Mouse (Mus musculus) telencephalon, adult 2 months (tissue): Measurements from ENCODE around the gene Tas2r117.

Experiments used
- DNase-seq: peaks from one replicate; pipeline ENCODE4 v3.0.0-alpha.2; 2011; ENCODE audit warnings: low read depth, low spot score

The Tas2r117 gene

GRCm38 (mm10) chr6:132802518-132802917 lies at the start of gene Tas2r117:
TSS of gene Tas2r117 (plus strand) at chr6:132802818.
- no peak for DNase-seq

- no peak for DNase-seq
Measured at GRCm38 (mm10) chr6:132754430-132754829, 48.2 kb upstream of the Tas2r117 start, which contains the start of gene Tas2r124. TSS of gene Tas2r124 (plus strand) at chr6:132754730.

DNA sequence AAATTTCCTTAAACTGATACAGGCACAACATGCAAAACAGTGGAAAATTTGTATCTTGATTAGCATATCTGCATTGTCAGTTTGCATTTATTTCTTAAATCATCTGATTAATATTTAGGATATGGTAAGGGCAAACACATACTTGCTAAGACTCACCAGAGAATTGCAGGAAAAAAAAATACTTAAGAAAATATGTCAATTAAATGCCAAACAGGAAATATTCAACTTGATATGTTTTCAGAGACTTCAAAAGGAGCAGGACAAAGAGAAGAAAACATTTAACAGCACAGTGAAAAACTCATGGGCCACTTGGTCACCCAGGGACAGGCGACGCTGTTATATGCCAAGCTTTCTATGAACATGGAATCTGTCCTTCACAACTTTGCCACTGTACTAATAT lies 40.8 kb upstream of the Tas2r117 start, which contains the start of gene Tas2r102:
TSS of gene Tas2r102 (plus strand) at position 301 of the 400 bp plus-strand sequence.
- DNase-seq, result no peak

DNA sequence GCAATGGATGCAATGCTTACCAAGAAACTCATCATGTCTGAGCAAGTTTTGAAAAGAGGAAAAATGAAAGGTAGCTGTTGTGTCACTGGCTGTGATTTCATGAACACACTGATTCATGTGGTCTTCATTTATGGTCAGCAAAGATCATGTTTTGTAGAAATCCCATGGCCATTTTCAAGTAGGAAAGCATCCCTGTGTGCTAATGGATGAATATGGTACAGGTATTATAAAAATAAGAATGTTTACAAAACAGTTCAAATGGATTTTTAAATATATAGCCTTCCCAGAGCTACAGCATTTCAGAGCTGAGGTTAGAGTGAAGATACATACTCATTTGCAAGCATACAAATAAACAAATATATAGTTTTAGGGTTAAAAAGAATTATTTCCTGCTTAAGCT lies 24.6 kb upstream of the Tas2r117 start, which contains the start of gene Tas2r136:
TSS of gene Tas2r136 (minus strand) at position 101 of the 400 bp plus-strand sequence.
- DNase-seq, result no peak

GRCm38 (mm10) chr6:132795393-132795792 lies 7.2 kb upstream of the Tas2r117 start:
- DNase-seq, result no peak

- DNase-seq, result no peak
Measured at GRCm38 (mm10) chr6:132846842-132847241, 44.2 kb downstream of the Tas2r117 start, which contains the start of gene Tas2r123. TSS of gene Tas2r123 (plus strand) at chr6:132847142.
